Mouse (Mus musculus) spleen, adult 2 months (tissue): ENCODE measurements around the gene Foxa1.

Experiments
- CTCF ChIP-seq: fragments of 200-500 bp; IDR thresholded peaks from 2 replicates; pipeline ENCODE4 v1.5.1; 2011; ENCODE audit warnings: mild to moderate bottlenecking, inconsistent platforms; ENCODE audit not compliant: insufficient read depth, insufficient read length, insufficient replicate concordance; ENCODE audit errors: extremely low read depth
- POLR2A ChIP-seq: fragments of 200-500 bp; IDR thresholded peaks from 2 replicates; pipeline ENCODE4 v1.6.1; 2011; ENCODE audit warnings: low read depth, low read length, inconsistent platforms

DNA sequence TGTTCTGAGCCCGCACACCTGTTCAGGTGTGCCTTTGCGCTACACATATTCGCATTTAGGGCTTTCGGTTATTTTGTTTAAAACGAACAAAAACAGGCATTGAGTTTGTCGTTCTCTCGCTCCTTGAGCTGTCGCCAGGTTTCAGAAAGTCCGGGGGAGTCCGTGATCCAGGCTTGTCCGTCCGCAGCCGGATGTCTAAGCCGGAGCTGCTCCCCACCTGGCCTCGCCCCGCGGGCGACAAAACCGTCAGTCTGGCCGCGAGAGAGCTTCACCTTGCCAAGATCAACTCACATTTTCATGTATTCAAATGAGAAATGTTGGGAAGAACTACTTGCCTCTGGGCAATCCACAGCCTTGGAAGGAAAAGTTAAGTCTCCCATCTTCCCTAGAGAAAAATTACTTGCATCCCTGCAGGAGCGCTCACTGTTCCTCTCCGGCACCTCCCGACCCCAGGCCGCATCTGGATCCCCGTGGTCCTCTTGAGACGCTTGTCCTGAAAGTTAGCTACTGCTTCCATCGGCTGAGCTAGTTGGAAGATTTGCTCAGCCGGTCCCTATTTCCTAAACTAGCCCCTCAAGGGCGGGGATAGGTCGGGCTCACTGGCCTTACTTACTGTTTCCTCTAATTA, 3.6 kb upstream of the Foxa1 start:
- TF ChIP-seq CTCF = no peak
- no peak for TF ChIP-seq POLR2A
